Mouse (Mus musculus) embryonic facial prominence, embryonic 11.5 days (tissue): Measurements from ENCODE around the gene 4930469K13Rik. TPM values are rescaled to one million over a fixed set of nuclear protein-coding genes. Genes with fewer than 3 reads are reported as not detected.
"Not testable (repeated sequence)": the region's sequence is repeated elsewhere in the genome, so short reads cannot be mapped to it uniquely, and the experiment has no call there.

Experiments
- ATAC-seq: fragments of 200-750 bp; cut with Nextera tagmentation; replicated peaks from 2 replicates; pipeline ENCODE4 v1.8.0; 2017; ENCODE audit warnings: low read depth; ENCODE audit not compliant: insufficient number of reproducible peaks, low FRiP score, low TSS enrichment
- DNase-seq: peaks from one replicate; pipeline ENCODE4 v3.0.0-alpha.2; 2015; ENCODE audit warnings: low spot score
- H3K27ac ChIP-seq: fragments of 300-500 bp; sonication (generic); replicated peaks from 2 replicates; pipeline ENCODE4 v1.5.1; 2014; ENCODE audit warnings: mild to moderate bottlenecking, low read depth, low read length, control low read depth
- H3K27me3 ChIP-seq: fragments of 300-500 bp; sonication (generic); 2 replicates; pipeline ENCODE4 v1.6.1; 2014; ENCODE audit warnings: mild to moderate bottlenecking, low read length, moderate library complexity, mixed read lengths; ENCODE audit not compliant: control insufficient read depth, insufficient read depth
- H3K36me3 ChIP-seq: fragments of 300-500 bp; sonication (generic); replicated peaks from 2 replicates; pipeline ENCODE4 v1.6.1; 2014; ENCODE audit warnings: low read depth, mild to moderate bottlenecking, low read length, moderate library complexity, mixed read lengths; ENCODE audit not compliant: control insufficient read depth, insufficient read depth
- H3K4me1 ChIP-seq: fragments of 300-500 bp; sonication (generic); 2 replicates; pipeline ENCODE4 v1.6.1; 2014; ENCODE audit warnings: low read length, mixed read lengths; ENCODE audit not compliant: control insufficient read depth, insufficient read depth
- H3K4me2 ChIP-seq: fragments of 300-500 bp; sonication (generic); 2 replicates; pipeline ENCODE4 v1.6.1; 2014; ENCODE audit warnings: low read depth, mild to moderate bottlenecking, control low read depth, low read length, moderate library complexity
- H3K4me3 ChIP-seq: fragments of 300-500 bp; sonication (generic); 2 replicates; pipeline ENCODE4 v1.5.1; 2014; ENCODE audit warnings: low read depth, low read length, control low read depth
- H3K9ac ChIP-seq: fragments of 300-500 bp; sonication (generic); replicated peaks from 2 replicates; pipeline ENCODE4 v1.6.1; 2014; ENCODE audit warnings: mild to moderate bottlenecking, control low read depth, low read length
- H3K9me3 ChIP-seq: fragments of 300-500 bp; sonication (generic); replicated peaks from 2 replicates; pipeline ENCODE4 v1.6.1; 2016; ENCODE audit warnings: mild to moderate bottlenecking, low read length, inconsistent platforms, mixed read lengths; ENCODE audit not compliant: control insufficient read depth
- WGBS: fragments of 180-500 bp; shearing (Covaris S2); extraction: QIAGEN DNeasy Blood & Tissue Kit; methylation state at CpG from one replicate; pipeline ENCODE4 v1.1.7; 2014; 5-methylcytosine and 5-hydroxymethylcytosine counted together
- polyA plus RNA-seq: library from polyadenylated mRNA; unstranded; fragments of >200 nt; fragmentation: Nextera tagmentation; extraction: Ambion mirVana; gene quantifications from 2 replicates; pipeline ENCODE4 v1.2.1, GENCODE M21; 2014

The 4930469K13Rik gene
- not detected in 2 replicates for polyA plus RNA-seq

GRCm38 (mm10) chr11:34098422-34098821 lies at the start of gene 4930469K13Rik:
Gene 4930469K13Rik (minus strand): TSS chr11:34098554.
- H3K36me3 ChIP-seq = no peaks in the 10 kb centered on the region
- no peak within 1 kb of the TSS for H3K4me3 ChIP-seq
- no peak for ATAC-seq
- H3K4me2 ChIP-seq = no peak within 1 kb of the TSS
- H3K9me3 ChIP-seq = no peaks in the 10 kb centered on the region
- DNase-seq = peak; percentile 22
- no peak within 1 kb of the TSS for H3K9ac ChIP-seq
- H3K27me3 ChIP-seq = no peaks in the 10 kb centered on the region
- 78% methylated on average over 10 of the region's 10 CpGs for WGBS
- no peaks in the 10 kb centered on the region for H3K4me1 ChIP-seq
- no peak within 1 kb of the TSS for H3K27ac ChIP-seq

- Histone ChIP-seq H3K9ac (no peak overlapping the region), H3K27me3 (no peaks in the 10 kb centered on the region), H3K4me3 (no peak overlapping the region), H3K4me2 (no peak overlapping the region), H3K4me1 (no peaks in the 10 kb centered on the region), H3K27ac (no peak overlapping the region), H3K9me3 (no peaks in the 10 kb centered on the region), H3K36me3 (no peaks in the 10 kb centered on the region)
- no peak for DNase-seq
- 76% methylated on average over 5 of the region's 5 CpGs for WGBS
- ATAC-seq = no peak
Measured at GRCm38 (mm10) chr11:34146934-34147333, 48.6 kb upstream of the 4930469K13Rik start.

GRCm38 (mm10) chr11:34144421-34144820 lies 46.1 kb upstream of the 4930469K13Rik start:
- ATAC-seq (no peak), DNase-seq (no peak)
- 81% methylated on average over 4 of the region's 4 CpGs for WGBS
- no peak overlapping the region for H3K4me3 ChIP-seq
- no peaks in the 10 kb centered on the region for H3K4me1 ChIP-seq
- H3K27ac ChIP-seq = no peak overlapping the region
- no peak overlapping the region for H3K9ac ChIP-seq
- H3K36me3 ChIP-seq = no peaks in the 10 kb centered on the region
- no peaks in the 10 kb centered on the region for H3K9me3 ChIP-seq
- no peaks in the 10 kb centered on the region for H3K27me3 ChIP-seq
- no peak overlapping the region for H3K4me2 ChIP-seq

GRCm38 (mm10) chr11:34143984-34144383 lies 45.6 kb upstream of the 4930469K13Rik start:
- Histone ChIP-seq H3K9ac (no peak overlapping the region), H3K27ac (no peak overlapping the region), H3K4me1 (no peaks in the 10 kb centered on the region), H3K4me2 (no peak overlapping the region), H3K9me3 (no peaks in the 10 kb centered on the region), H3K27me3 (no peaks in the 10 kb centered on the region), H3K36me3 (no peaks in the 10 kb centered on the region), H3K4me3 (no peak overlapping the region)
- no peak for DNase-seq
- whole genome bisulfite sequencing = 75% methylated on average over 5 of the region's 5 CpGs
- no peak for ATAC-seq

GRCm38 (mm10) chr11:34139296-34139695 lies 40.9 kb upstream of the 4930469K13Rik start:
- Histone ChIP-seq H3K9me3 (no peaks in the 10 kb centered on the region), H3K9ac (no peak overlapping the region), H3K4me3 (no peak overlapping the region), H3K4me1 (no peaks in the 10 kb centered on the region), H3K27ac (no peak overlapping the region), H3K36me3 (no peaks in the 10 kb centered on the region), H3K27me3 (no peaks in the 10 kb centered on the region), H3K4me2 (no peak overlapping the region)
- no peak for DNase-seq
- WGBS = 79% methylated on average over 8 of the region's 8 CpGs
- ATAC-seq = no peak

GRCm38 (mm10) chr11:34128412-34128811 lies 30.1 kb upstream of the 4930469K13Rik start:
- Histone ChIP-seq H3K9me3 (no peaks in the 10 kb centered on the region), H3K36me3 (no peaks in the 10 kb centered on the region), H3K27ac (no peak overlapping the region), H3K9ac (no peak overlapping the region), H3K4me2 (no peak overlapping the region), H3K4me3 (no peak overlapping the region), H3K4me1 (no peaks in the 10 kb centered on the region), H3K27me3 (no peaks in the 10 kb centered on the region)
- 81% methylated on average over 2 of the region's 2 CpGs for WGBS
- DNase-seq = no peak
- no peak for ATAC-seq

GRCm38 (mm10) chr11:34125727-34126126 lies 27.4 kb upstream of the 4930469K13Rik start:
- 78% methylated on average over 3 of the region's 3 CpGs for WGBS
- ATAC-seq = not testable (repeated sequence)

GRCm38 (mm10) chr11:34124852-34125251 lies 26.5 kb upstream of the 4930469K13Rik start:
- no peaks in the 10 kb centered on the region for H3K9me3 ChIP-seq
- no peaks in the 10 kb centered on the region for H3K27me3 ChIP-seq
- WGBS = 35% methylated on average over 7 of the region's 7 CpGs
- no peak for DNase-seq
- H3K27ac ChIP-seq = no peak overlapping the region
- H3K9ac ChIP-seq = no peak overlapping the region
- ATAC-seq = no peak
- no peak overlapping the region for H3K4me3 ChIP-seq
- no peaks in the 10 kb centered on the region for H3K36me3 ChIP-seq
- no peaks in the 10 kb centered on the region for H3K4me1 ChIP-seq
- no peak overlapping the region for H3K4me2 ChIP-seq

More at GRCm38 (mm10) chr11:34125727-34126126, 27.4 kb upstream of the 4930469K13Rik start:
- not testable (repeated sequence) for DNase-seq, H3K4me2 ChIP-seq, H3K4me3 ChIP-seq, H3K4me1 ChIP-seq, H3K27ac ChIP-seq, H3K9me3 ChIP-seq, H3K27me3 ChIP-seq, H3K36me3 ChIP-seq, H3K9ac ChIP-seq
